Mouse (Mus musculus) heart, postnatal 0 days (tissue): Measurements from ENCODE around the gene Bloc1s4. TPM values are rescaled to one million over a fixed set of nuclear protein-coding genes. Genes with fewer than 3 reads are reported as not detected.

Experiments
- ATAC-seq: fragments of 200-750 bp; cut with Nextera tagmentation; 2 replicates; pipeline ENCODE4 v1.8.0; 2017; ENCODE audit warnings: low read depth, moderate number of reproducible peaks, moderate library complexity; ENCODE audit not compliant: insufficient read depth
- DNase-seq: peaks from one replicate; pipeline ENCODE4 v3.0.0-alpha.2; 2016; ENCODE audit warnings: low spot score
- H3K27ac ChIP-seq: fragments of 300-500 bp; sonication (generic); 2 replicates; pipeline ENCODE4 v1.5.1; 2014; ENCODE audit warnings: low read depth, mild to moderate bottlenecking
- H3K27me3 ChIP-seq: fragments of 300-500 bp; sonication (generic); 2 replicates; pipeline ENCODE4 v1.6.1; 2014; ENCODE audit warnings: low read length, mixed read lengths; ENCODE audit not compliant: control insufficient read depth, insufficient read depth
- H3K36me3 ChIP-seq: fragments of 300-500 bp; sonication (generic); replicated peaks from 2 replicates; pipeline ENCODE4 v1.6.1; 2014; ENCODE audit warnings: low read length, mixed read lengths; ENCODE audit not compliant: control insufficient read depth, insufficient read depth
- H3K4me1 ChIP-seq: fragments of 300-500 bp; sonication (generic); 2 replicates; pipeline ENCODE4 v1.6.1; 2014; ENCODE audit warnings: antibody characterized with exemption; ENCODE audit not compliant: control insufficient read depth, insufficient read depth
- H3K4me2 ChIP-seq: fragments of 300-500 bp; sonication (generic); 2 replicates; pipeline ENCODE4 v1.6.1; 2014; ENCODE audit warnings: low read depth, mild to moderate bottlenecking, low read length, moderate library complexity
- H3K4me3 ChIP-seq: fragments of 300-500 bp; sonication (generic); 2 replicates; pipeline ENCODE4 v1.5.1; 2014; ENCODE audit warnings: low read depth, low read length
- H3K9ac ChIP-seq: fragments of 300-500 bp; sonication (generic); replicated peaks from 2 replicates; pipeline ENCODE4 v1.6.1; 2014; ENCODE audit warnings: low read depth, low read length, mixed read lengths
- H3K9me3 ChIP-seq: fragments of 300-500 bp; sonication (generic); replicated peaks from 2 replicates; pipeline ENCODE4 v1.6.1; 2016; ENCODE audit warnings: low read length; ENCODE audit not compliant: control insufficient read depth
- CTCF ChIP-seq: IDR thresholded peaks from 2 replicates; pipeline ENCODE4 v1.5.1; 2016; ENCODE audit warnings: antibody characterized with exemption, control low read depth, low read depth
- EP300 ChIP-seq: IDR thresholded peaks from 2 replicates; pipeline ENCODE4 v1.6.1; 2016; ENCODE audit warnings: antibody characterized with exemption, low read depth
- WGBS: fragments of 180-500 bp; shearing (Covaris S2); extraction: QIAGEN DNeasy Blood & Tissue Kit; methylation state at CpG from one replicate; pipeline ENCODE4 v1.1.7; 2014; 5-methylcytosine and 5-hydroxymethylcytosine counted together
- polyA plus RNA-seq: library from polyadenylated mRNA; unstranded; fragments of >200 nt; fragmentation: Nextera tagmentation; extraction: Ambion mirVana; gene quantifications from 2 replicates; pipeline ENCODE4 v1.2.1, GENCODE M21; 2015
- total RNA-seq: library from RNA; depleted of rRNA; stranded (reverse); fragments of >200 nt; gene quantifications from 2 replicates; pipeline ENCODE4 v1.2.3, GENCODE M21; 2014; ENCODE audit warnings: low replicate concordance; rRNA removed

Gene Bloc1s4
- total and polyA plus RNA-seq, 2 experiments from 2014 or later = 7.5 to 18.5 TPM

- no peaks in the 10 kb centered on the region for H3K27me3 ChIP-seq
- H3K4me2 ChIP-seq = no peak overlapping the region
- TF ChIP-seq CTCF (no peak), EP300 (no peak)
- WGBS = 61% methylated on average over 7 of the region's 7 CpGs
- H3K27ac ChIP-seq = no peak overlapping the region
- DNase-seq = no peak
- no peak overlapping the region for H3K4me3 ChIP-seq
- H3K9me3 ChIP-seq = no peaks in the 10 kb centered on the region
- peaks cover 25% of the 10 kb centered on the region for H3K4me1 ChIP-seq
- H3K9ac ChIP-seq = no peak overlapping the region
- no peaks in the 10 kb centered on the region for H3K36me3 ChIP-seq
- no peak for ATAC-seq
Measured at GRCm38 (mm10) chr5:36698067-36698670, 50.3 kb downstream of the Bloc1s4 start.

Other genes with a start within 250 kb of the Bloc1s4 start
- gene Tbc1d14, start 155.4 kb downstream of the Bloc1s4 start, total RNA-seq = 3.9 and 10.2 TPM in 2 replicates
- 7.7 and 8.3 TPM in 2 replicates for gene Tbc1d14, start 155.4 kb downstream of the Bloc1s4 start, polyA plus RNA-seq
- 52.6 and 81.9 TPM in 2 replicates for gene D5Ertd579e, start 52.6 kb downstream of the Bloc1s4 start, total RNA-seq
- gene D5Ertd579e, start 52.6 kb downstream of the Bloc1s4 start, polyA plus RNA-seq = 21.8 and 28.5 TPM in 2 replicates
- 222 and 245 TPM in 2 replicates for gene Mrfap1, start 48.1 kb upstream of the Bloc1s4 start, total RNA-seq
- 247 and 260 TPM in 2 replicates for gene Mrfap1, start 48.1 kb upstream of the Bloc1s4 start, polyA plus RNA-seq
- gene Man2b2, start 82.0 kb upstream of the Bloc1s4 start, total RNA-seq = 18.0 and 33.2 TPM in 2 replicates
- 10.0 and 11.0 TPM in 2 replicates for gene Man2b2, start 82.0 kb upstream of the Bloc1s4 start, polyA plus RNA-seq
- 0.12 TPM in 1 of 2 replicates, not detected in the other for gene Ppp2r2c, start 119.9 kb upstream of the Bloc1s4 start, total RNA-seq
- 0.04 TPM in 1 of 2 replicates, not detected in the other for gene Ppp2r2c, start 119.9 kb upstream of the Bloc1s4 start, polyA plus RNA-seq
- 17.6 and 18.3 TPM in 2 replicates for gene Wfs1, start 240.6 kb upstream of the Bloc1s4 start, total RNA-seq
- gene Wfs1, start 240.6 kb upstream of the Bloc1s4 start, polyA plus RNA-seq = 14.6 and 14.7 TPM in 2 replicates